Mouse (Mus musculus): ENCODE results near the gene Rps11. TPM values are rescaled to one million over a fixed set of nuclear protein-coding genes. Genes with fewer than 3 reads are reported as not detected.

Rps11 gene
- polyA plus RNA-seq, 1 experiment, result 500 TPM

GRCm38 (mm10) chr7:45094121-45094520, 30.1 kb downstream of the Rps11 start:
- no peak for DNase-seq (ENCODE audit: low read depth, low spot score)
- 63% methylated on average over 7 of the region's 7 CpGs for WGBS

GRCm38 (mm10) chr7:45093516-45093905, 30.7 kb downstream of the Rps11 start:
- 40% methylated on average over 18 of the region's 18 CpGs for WGBS
- no peak for DNase-seq (ENCODE audit: low read depth, low spot score)

- DNase-seq (ENCODE audit: low read depth, low spot score), result no peak
- WGBS, result 68% methylated on average over 12 of the region's 12 CpGs
These were observed 31.3 kb downstream of the Rps11 start for GRCm38 (mm10) chr7:45092828-45093515.

GRCm38 (mm10) chr7:45092048-45092447, 32.2 kb downstream of the Rps11 start, which contains the start of gene Rcn3:
TSS of gene Rcn3 (minus strand) at chr7:45092221.
- 4% methylated on average over 16 of the region's 16 CpGs for WGBS
- DNase-seq (ENCODE audit: low read depth, low spot score), result no peak

GRCm38 (mm10) chr7:45091001-45091990, 32.9 kb downstream of the Rps11 start:
- DNase-seq (ENCODE audit: low read depth, low spot score), result no peak

GRCm38 (mm10) chr7:45090251-45090977, 33.8 kb downstream of the Rps11 start:
- no peak for DNase-seq (ENCODE audit: low read depth, low spot score)
- WGBS, result 72% methylated on average over 13 of the region's 13 CpGs

More at GRCm38 (mm10) chr7:45091001-45091990, 32.9 kb downstream of the Rps11 start:
- WGBS, result 28% methylated on average over 35 of the region's 35 CpGs

GRCm38 (mm10) chr7:45088597-45088996, 35.6 kb downstream of the Rps11 start:
- 88% methylated on average over 17 of the region's 17 CpGs for WGBS

GRCm38 (mm10) chr7:45086084-45086483, 38.2 kb downstream of the Rps11 start:
- WGBS, result 80% methylated on average over 4 of the region's 4 CpGs
- no peak for DNase-seq (ENCODE audit: low read depth, low spot score)

More at GRCm38 (mm10) chr7:45088597-45088996, 35.6 kb downstream of the Rps11 start:
- DNase-seq (ENCODE audit: low read depth, low spot score), result no peak

- DNase-seq (ENCODE audit: low read depth, low spot score), result no peak
- WGBS, result 79% methylated on average over 22 of the region's 22 CpGs
These were observed 40.8 kb downstream of the Rps11 start for GRCm38 (mm10) chr7:45083300-45083890.

- 17% methylated on average over 25 of the region's 25 CpGs for WGBS
- no peak for DNase-seq (ENCODE audit: low read depth, low spot score)
These were observed 41.6 kb downstream of the Rps11 start for GRCm38 (mm10) chr7:45082401-45083299.

- 63% methylated on average over 5 of the region's 5 CpGs for WGBS
- DNase-seq (ENCODE audit: low read depth, low spot score), result no peak
These were observed 43.2 kb downstream of the Rps11 start for GRCm38 (mm10) chr7:45081016-45081415.

- under 1% methylated on average over 10 of the region's 10 CpGs for WGBS
- DNase-seq (ENCODE audit: low read depth, low spot score), result peak; percentile 67
These were observed 44.4 kb downstream of the Rps11 start for GRCm38 (mm10) chr7:45079856-45080255.

- 30% methylated on average over 9 of the region's 9 CpGs for WGBS
- DNase-seq (ENCODE audit: low read depth, low spot score), result no peak
These were observed 45.7 kb downstream of the Rps11 start for GRCm38 (mm10) chr7:45078513-45078912.

- 93% methylated on average over 2 of the region's 2 CpGs for WGBS
- no peak for DNase-seq (ENCODE audit: low read depth, low spot score)
These were observed 46.4 kb downstream of the Rps11 start for GRCm38 (mm10) chr7:45077829-45078228.

GRCm38 (mm10) chr7:45077322-45077721, 46.9 kb downstream of the Rps11 start:
- 83% methylated on average over 14 of the region's 14 CpGs for WGBS
- DNase-seq (ENCODE audit: low read depth, low spot score), result no peak

GRCm38 (mm10) chr7:45076501-45076900, 47.7 kb downstream of the Rps11 start:
- WGBS, result 91% methylated on average over 30 of the region's 30 CpGs
- DNase-seq (ENCODE audit: low read depth, low spot score), result no peak

- 72% methylated on average over 4 of the region's 4 CpGs for WGBS
- DNase-seq (ENCODE audit: low read depth, low spot score), result no peak
These were observed 48.8 kb downstream of the Rps11 start for GRCm38 (mm10) chr7:45075405-45075804.

GRCm38 (mm10) chr7:45073949-45074348, 50.3 kb downstream of the Rps11 start:
- 90% methylated on average over 12 of the region's 12 CpGs for WGBS
- no peak for DNase-seq (ENCODE audit: low read depth, low spot score)

Measured in large intestine, adult 2 months (tissue).